Mouse (Mus musculus) heart, adult 2 months (tissue): Measurements from ENCODE around the gene Brinp3.

Experiments
- CTCF ChIP-seq: fragments of 200-600 bp; IDR thresholded peaks from 2 replicates; pipeline ENCODE4 v1.8.1; 2022; ENCODE audit warnings: antibody characterized with exemption, mild to moderate bottlenecking, moderate library complexity
- EP300 ChIP-seq: fragments of 200-500 bp; IDR thresholded peaks from 2 replicates; pipeline ENCODE4 v1.6.1; 2011; ENCODE audit warnings: low read depth, low read length, control low read depth; ENCODE audit not compliant: insufficient read depth
- POLR2A ChIP-seq: fragments of 200-500 bp; IDR thresholded peaks from 2 replicates; pipeline ENCODE4 v1.6.1; 2011; ENCODE audit warnings: mild to moderate bottlenecking, low read depth, low read length, control low read depth; ENCODE audit not compliant: insufficient read depth

DNA sequence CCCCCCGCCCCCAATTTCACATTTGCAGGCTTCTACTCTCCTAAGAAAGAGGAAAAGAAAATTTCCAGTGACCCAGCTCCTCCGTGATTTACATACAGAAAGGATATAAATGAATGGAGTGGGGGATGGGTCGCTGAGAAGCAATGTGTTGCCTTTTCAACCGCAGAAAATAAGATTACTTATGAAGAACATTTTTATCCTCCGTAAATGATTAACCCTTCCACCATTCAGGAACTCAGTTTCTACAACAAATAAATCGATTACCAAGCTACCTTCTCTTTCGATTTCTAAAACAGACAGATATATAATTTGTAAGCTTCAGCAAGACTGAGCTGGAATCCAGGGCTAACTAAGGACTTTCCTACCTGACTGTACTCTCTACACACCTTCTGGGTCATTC is 339 bp upstream of the Brinp3 start:
- no peak for TF ChIP-seq CTCF
- TF ChIP-seq POLR2A = no peak
- no peak for TF ChIP-seq EP300
